Mouse (Mus musculus): Measurements from ENCODE around the gene Eipr1. TPM values are rescaled to one million over a fixed set of nuclear protein-coding genes. Genes with fewer than 3 reads are reported as not detected.
"Not testable (repeated sequence)": the region's sequence is repeated elsewhere in the genome, so short reads cannot be mapped to it uniquely, and the experiment has no call there.

Gene Eipr1
- polyA plus RNA-seq, 1 experiment from 2014 or later: 76.8 TPM

- Histone ChIP-seq H3K36me3 (no peaks in the 10 kb centered on the region), H3K4me2 (replicated peaks) (no peak overlapping the region), H3K4me3 (no peak overlapping the region), H3K27me3 (no peaks in the 10 kb centered on the region), H3K27ac (replicated peaks) (no peak overlapping the region), H3K4me1 (peaks cover 17% of the 10 kb centered on the region), H3K9me3 (no peaks in the 10 kb centered on the region), H3K9ac (replicated peaks) (no peak overlapping the region)
- WGBS: 85% methylated on average over 4 of the region's 4 CpGs
- ATAC-seq (replicated peaks): no peak
Observed at GRCm38 (mm10) chr12:28903082-28903481, 151.5 kb downstream of the Eipr1 start.

GRCm38 (mm10) chr12:28905486-28905885, 153.9 kb downstream of the Eipr1 start:
- Histone ChIP-seq H3K9ac (replicated peaks) (no peak overlapping the region), H3K4me1 (peaks cover 20% of the 10 kb centered on the region), H3K4me3 (no peak overlapping the region), H3K4me2 (replicated peaks) (no peak overlapping the region), H3K9me3 (no peaks in the 10 kb centered on the region), H3K27me3 (no peaks in the 10 kb centered on the region), H3K36me3 (no peaks in the 10 kb centered on the region), H3K27ac (replicated peaks) (no peak overlapping the region)
- 88% methylated on average over 6 of the region's 6 CpGs for WGBS
- no peak for ATAC-seq (replicated peaks)

- Histone ChIP-seq H3K27ac (replicated peaks) (no peak overlapping the region), H3K4me2 (replicated peaks) (no peak overlapping the region), H3K27me3 (no peaks in the 10 kb centered on the region), H3K9me3 (no peaks in the 10 kb centered on the region), H3K4me1 (peaks cover 22% of the 10 kb centered on the region), H3K4me3 (no peak overlapping the region), H3K36me3 (no peaks in the 10 kb centered on the region), H3K9ac (replicated peaks) (no peak overlapping the region)
- WGBS: 98% methylated on average over 1 of the region's 1 CpGs
- no peak for ATAC-seq (replicated peaks)
Observed at GRCm38 (mm10) chr12:28906016-28906415, 154.4 kb downstream of the Eipr1 start.

GRCm38 (mm10) chr12:28906809-28907297, 155.2 kb downstream of the Eipr1 start:
- Histone ChIP-seq H3K36me3 (no peaks in the 10 kb centered on the region), H3K27me3 (no peaks in the 10 kb centered on the region), H3K9ac (replicated peaks) (no peak overlapping the region), H3K4me1 (peaks cover 22% of the 10 kb centered on the region), H3K4me3 (no peak overlapping the region), H3K4me2 (replicated peaks) (no peak overlapping the region), H3K9me3 (no peaks in the 10 kb centered on the region), H3K27ac (replicated peaks) (peak overlapping the region; percentile 72)
- no peak for ATAC-seq (replicated peaks)
- 10% methylated on average over 7 of the region's 7 CpGs for WGBS

- 28% methylated on average over 9 of the region's 9 CpGs for WGBS
- Histone ChIP-seq H3K9ac (replicated peaks) (no peak overlapping the region), H3K4me1 (peaks cover 26% of the 10 kb centered on the region), H3K27ac (replicated peaks) (peak overlapping the region; percentile 72; the same call in 1 of the 2 replicates), H3K4me3 (no peak overlapping the region), H3K27me3 (no peaks in the 10 kb centered on the region), H3K9me3 (no peaks in the 10 kb centered on the region), H3K36me3 (no peaks in the 10 kb centered on the region), H3K4me2 (replicated peaks) (no peak overlapping the region)
- no peak for ATAC-seq (replicated peaks)
Observed at GRCm38 (mm10) chr12:28907814-28908213, 156.2 kb downstream of the Eipr1 start.

GRCm38 (mm10) chr12:28909851-28910250, 158.2 kb downstream of the Eipr1 start:
- Histone ChIP-seq H3K4me1 (peaks cover 27% of the 10 kb centered on the region), H3K27ac (replicated peaks) (no peak overlapping the region), H3K4me2 (replicated peaks) (no peak overlapping the region), H3K27me3 (no peaks in the 10 kb centered on the region), H3K9me3 (no peaks in the 10 kb centered on the region), H3K9ac (replicated peaks) (no peak overlapping the region), H3K36me3 (no peaks in the 10 kb centered on the region), H3K4me3 (no peak overlapping the region)
- whole genome bisulfite sequencing: 84% methylated on average over 5 of the region's 5 CpGs
- ATAC-seq (replicated peaks): no peak

- H3K9ac ChIP-seq (replicated peaks): no peak overlapping the region
- no peaks in the 10 kb centered on the region for H3K27me3 ChIP-seq
- no peaks in the 10 kb centered on the region for H3K9me3 ChIP-seq
- H3K4me2 ChIP-seq (replicated peaks): no peak overlapping the region
- H3K36me3 ChIP-seq: no peaks in the 10 kb centered on the region
- ATAC-seq (replicated peaks): no peak; the same call in 1 of the 2 replicates
- no peak overlapping the region for H3K4me3 ChIP-seq
- no peak overlapping the region for H3K27ac ChIP-seq (replicated peaks)
- 63% methylated on average over 8 of the region's 8 CpGs for WGBS
- H3K4me1 ChIP-seq: peaks cover 27% of the 10 kb centered on the region
Observed at GRCm38 (mm10) chr12:28910568-28910967, 159.0 kb downstream of the Eipr1 start.

- Histone ChIP-seq H3K9ac (replicated peaks) (no peak overlapping the region), H3K4me3 (no peak overlapping the region), H3K27ac (replicated peaks) (no peak overlapping the region; the same call in 1 of the 2 replicates), H3K4me1 (peaks cover 16% of the 10 kb centered on the region), H3K4me2 (replicated peaks) (no peak overlapping the region), H3K27me3 (no peaks in the 10 kb centered on the region), H3K36me3 (no peaks in the 10 kb centered on the region), H3K9me3 (no peaks in the 10 kb centered on the region)
- no peak for ATAC-seq (replicated peaks)
- WGBS: 80% methylated on average over 18 of the region's 18 CpGs
Observed at GRCm38 (mm10) chr12:28912351-28912936, 160.8 kb downstream of the Eipr1 start.

- WGBS: 66% methylated on average over 3 of the region's 3 CpGs
- peaks cover 10% of the 10 kb centered on the region for H3K4me1 ChIP-seq
- no peak overlapping the region for H3K27ac ChIP-seq (replicated peaks)
- no peaks in the 10 kb centered on the region for H3K36me3 ChIP-seq
- no peak overlapping the region for H3K9ac ChIP-seq (replicated peaks)
- H3K27me3 ChIP-seq: no peaks in the 10 kb centered on the region
- H3K9me3 ChIP-seq: no peaks in the 10 kb centered on the region
- H3K4me2 ChIP-seq (replicated peaks): no peak overlapping the region
- no peak for ATAC-seq (replicated peaks)
- no peak overlapping the region for H3K4me3 ChIP-seq
Observed at GRCm38 (mm10) chr12:28913099-28913498, 161.5 kb downstream of the Eipr1 start.

- not testable (repeated sequence) for H3K4me3 ChIP-seq; H3K27me3 ChIP-seq; H3K9ac ChIP-seq (replicated peaks); H3K4me2 ChIP-seq (replicated peaks); H3K4me1 ChIP-seq; H3K36me3 ChIP-seq; H3K27ac ChIP-seq (replicated peaks); H3K9me3 ChIP-seq; ATAC-seq (replicated peaks)
- 100% methylated on average over 1 of the region's 1 CpGs for WGBS
Observed at GRCm38 (mm10) chr12:28914056-28914455, 162.5 kb downstream of the Eipr1 start.

Other genes starting within 250 kb of the Eipr1 start
- 0.15 TPM in 1 of 2 replicates, not detected in the other for gene Dcdc2c, start 199.4 kb upstream of the Eipr1 start, polyA plus RNA-seq (2015; fragmentation: Nextera tagmentation; extraction: Ambion mirVana)
- 0.11 TPM in 1 of 2 replicates, not detected in the other for gene Allc, start 169.3 kb upstream of the Eipr1 start, polyA plus RNA-seq (2015; fragmentation: Nextera tagmentation; extraction: Ambion mirVana)
- gene Colec11, start 128.4 kb upstream of the Eipr1 start, polyA plus RNA-seq (2015; fragmentation: Nextera tagmentation; extraction: Ambion mirVana): 0.52 and 0.73 TPM in 2 replicates
- gene Rps7, start 115.8 kb upstream of the Eipr1 start, polyA plus RNA-seq (2015; fragmentation: Nextera tagmentation; extraction: Ambion mirVana): 531 and 541 TPM in 2 replicates
- gene Rnaseh1, start 102.2 kb upstream of the Eipr1 start, polyA plus RNA-seq (2015; fragmentation: Nextera tagmentation; extraction: Ambion mirVana): 29.8 and 31.0 TPM in 2 replicates
- gene Adi1, start 76.6 kb upstream of the Eipr1 start, polyA plus RNA-seq (2015; fragmentation: Nextera tagmentation; extraction: Ambion mirVana): 39.8 and 41.7 TPM in 2 replicates
- gene Trappc12, start 1.3 kb upstream of the Eipr1 start, polyA plus RNA-seq (2015; fragmentation: Nextera tagmentation; extraction: Ambion mirVana): 43.7 and 45.0 TPM in 2 replicates